Mouse (Mus musculus): ENCODE measurements around the gene Ybx2. TPM values are rescaled to one million over a fixed set of nuclear protein-coding genes. Genes with fewer than 3 reads are reported as not detected.
"Not testable (repeated sequence)": the region's sequence is repeated elsewhere in the genome, so short reads cannot be mapped to it uniquely, and the experiment has no call there.

Ybx2 gene
- polyA plus RNA-seq, 1 experiment from 2014 or later: 6.2 TPM

DNA sequence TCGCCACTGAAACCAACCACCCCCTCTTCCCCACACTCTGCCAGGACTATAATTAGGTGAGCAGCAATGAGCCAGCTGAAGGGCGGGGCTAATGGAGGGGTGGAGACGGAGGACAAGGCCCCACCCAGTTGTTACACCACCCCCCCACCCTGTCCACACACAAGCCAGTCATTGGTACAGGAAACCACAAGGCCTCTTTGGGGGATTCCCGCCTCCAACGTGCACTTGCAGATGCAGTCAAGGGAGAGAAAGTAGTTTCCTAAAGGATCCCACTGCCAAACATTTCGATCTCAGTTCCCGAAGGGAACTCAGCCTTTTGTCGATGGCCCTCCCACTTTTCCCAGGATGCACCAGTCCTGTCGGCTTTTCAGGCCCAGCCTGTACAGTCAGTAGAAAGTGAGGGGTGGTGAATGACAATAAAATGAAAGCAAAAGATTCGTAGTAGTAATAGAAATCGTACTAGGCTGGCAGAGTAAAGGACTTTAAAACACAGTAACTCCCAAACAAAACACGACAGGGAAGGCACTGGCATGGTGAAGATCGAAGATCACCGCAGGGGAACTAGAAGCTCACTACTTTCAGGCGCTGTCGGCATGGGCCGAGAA lies 15.8 kb upstream of the Ybx2 start:
- under 1% methylated on average over 17 of the region's 17 CpGs for WGBS

DNA sequence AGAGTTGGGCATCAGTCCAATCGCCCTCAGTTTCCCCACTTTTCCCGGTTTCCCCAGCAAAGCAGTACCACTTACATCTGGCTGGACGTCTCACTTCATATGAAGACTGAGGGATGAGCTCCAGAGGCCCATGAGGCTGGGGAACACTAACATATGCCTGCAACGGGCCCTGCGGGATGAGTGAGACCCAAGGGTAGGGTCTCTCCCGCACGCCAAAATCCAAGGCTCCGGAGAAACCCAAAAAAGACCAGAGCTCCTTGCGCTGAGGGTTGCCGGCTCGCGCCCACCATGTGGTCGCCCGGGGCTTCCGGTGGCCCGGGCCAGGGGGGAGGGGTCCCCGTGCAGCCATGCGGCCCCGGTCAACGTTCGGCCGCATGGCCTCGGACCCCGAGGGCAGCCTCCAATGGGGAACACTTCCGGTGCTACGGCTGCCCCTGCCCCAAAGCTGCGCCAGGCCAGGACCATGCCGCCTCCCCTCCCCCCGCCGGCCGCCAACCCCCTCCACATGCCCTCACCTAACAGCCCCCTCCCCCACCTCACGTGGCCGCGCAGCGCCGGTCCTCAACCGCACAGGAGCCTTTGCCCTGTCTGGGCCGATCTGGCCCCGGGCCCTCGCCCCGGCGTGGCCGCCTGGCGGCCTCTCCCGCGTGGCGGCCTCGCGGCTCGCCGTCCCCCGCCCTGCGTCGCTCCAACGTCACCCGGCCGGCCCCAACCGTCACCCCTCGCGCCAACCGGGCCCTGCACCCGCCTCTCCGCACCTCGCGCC lies 15.1 kb upstream of the Ybx2 start:
- Histone ChIP-seq H3K9ac (ENCODE audit: low read depth, low read length) (peak overlapping the region; percentile 92), H3K9me3 (ENCODE audit: control insufficient read depth, low read length) (no peaks in the 10 kb centered on the region), H3K36me3 (ENCODE audit: control insufficient read depth, insufficient read depth, low read length) (peaks cover 29% of the 10 kb centered on the region), H3K27me3 (replicated peaks; ENCODE audit: control insufficient read depth, insufficient read depth, low read length) (no peaks in the 10 kb centered on the region), H3K4me3 (ENCODE audit: low read length) (peak overlapping the region; percentile 88), H3K4me1 (ENCODE audit: control insufficient read depth, insufficient read depth, low read depth, low read length) (peaks cover 22% of the 10 kb centered on the region), H3K27ac (ENCODE audit: low read depth, low read length) (peak overlapping the region; percentile 95), H3K4me2 (ENCODE audit: low read length) (peak overlapping the region; percentile 83)
- under 1% methylated on average over 58 of the region's 65 CpGs for WGBS
- peak; percentile 28; the same call in 1 of the 2 replicates for ATAC-seq

More for the DNA sequence above, 15.8 kb upstream of the Ybx2 start:
- Histone ChIP-seq H3K4me3 (ENCODE audit: low read length) (peak overlapping the region; percentile 88), H3K9ac (ENCODE audit: low read depth, low read length) (peak overlapping the region; percentile 92), H3K36me3 (ENCODE audit: control insufficient read depth, insufficient read depth, low read length) (peaks cover 29% of the 10 kb centered on the region), H3K9me3 (ENCODE audit: control insufficient read depth, low read length) (no peaks in the 10 kb centered on the region), H3K27me3 (replicated peaks; ENCODE audit: control insufficient read depth, insufficient read depth, low read length) (no peaks in the 10 kb centered on the region), H3K27ac (ENCODE audit: low read depth, low read length) (peak overlapping the region; percentile 95), H3K4me1 (ENCODE audit: control insufficient read depth, insufficient read depth, low read depth, low read length) (peaks cover 29% of the 10 kb centered on the region), H3K4me2 (ENCODE audit: low read length) (peak overlapping the region; percentile 83)
- no peak for ATAC-seq

DNA sequence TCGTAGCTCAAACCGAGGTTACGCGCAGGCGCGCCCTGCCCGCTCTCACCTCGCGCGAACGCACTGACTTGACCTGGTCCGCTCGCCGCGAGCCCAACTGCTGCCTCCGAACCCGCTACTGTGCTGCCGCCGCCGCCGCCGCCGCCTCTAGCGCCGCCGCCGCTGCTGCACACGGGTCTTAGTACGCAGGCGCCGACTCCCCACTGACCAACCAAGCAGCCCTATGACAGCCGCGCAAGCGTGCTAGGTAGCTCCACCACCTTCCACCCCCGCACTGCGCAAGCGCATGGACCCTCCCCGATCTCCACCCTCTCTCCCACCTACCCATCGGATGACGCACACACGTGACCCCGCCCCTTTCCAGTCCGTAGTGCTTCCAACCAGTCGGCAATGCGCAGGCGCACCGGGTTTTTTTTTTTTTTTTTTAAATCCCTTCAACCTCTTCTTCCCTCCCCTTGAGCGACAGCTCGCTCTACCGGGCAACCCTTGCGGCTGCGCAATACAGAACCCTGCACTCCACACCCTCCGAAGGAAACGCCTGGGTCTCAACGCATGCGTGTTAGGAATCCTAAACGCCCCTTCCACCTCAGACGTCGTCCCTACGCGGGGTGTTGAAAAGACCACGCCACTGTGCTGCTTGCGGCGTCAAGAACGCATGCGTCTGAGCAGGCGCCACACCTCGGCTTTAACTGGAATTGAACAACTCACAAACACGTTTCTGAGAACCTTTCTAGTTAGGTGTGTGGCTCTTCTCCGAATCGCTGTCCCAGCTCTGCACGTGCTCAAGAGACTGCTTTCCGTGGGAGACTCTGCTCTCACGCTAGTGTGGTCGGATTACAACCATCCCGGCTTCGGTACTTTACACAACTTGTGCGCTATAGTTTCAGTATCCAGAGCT lies 14.2 kb upstream of the Ybx2 start, which contains the start of gene Eif5a:
Eif5a (minus strand) TSS at position 845 of the 898 bp plus-strand sequence.
- no peaks in the 10 kb centered on the region for H3K27me3 ChIP-seq (replicated peaks; ENCODE audit: control insufficient read depth, insufficient read depth, low read length)
- no peaks in the 10 kb centered on the region for H3K9me3 ChIP-seq (ENCODE audit: control insufficient read depth, low read length)
- peak within 1 kb of the TSS; percentile 95 for H3K27ac ChIP-seq (ENCODE audit: low read depth, low read length)
- H3K9ac ChIP-seq (ENCODE audit: low read depth, low read length): peak within 1 kb of the TSS; percentile 92
- H3K36me3 ChIP-seq (ENCODE audit: control insufficient read depth, insufficient read depth, low read length): peaks cover 19% of the 10 kb centered on the region
- H3K4me2 ChIP-seq (ENCODE audit: low read length): peak within 1 kb of the TSS; percentile 83
- peaks cover 16% of the 10 kb centered on the region for H3K4me1 ChIP-seq (ENCODE audit: control insufficient read depth, insufficient read depth, low read depth, low read length)
- ATAC-seq: peak; percentile 97
- under 1% methylated on average over 76 of the region's 78 CpGs for WGBS
- H3K4me3 ChIP-seq (ENCODE audit: low read length): peak within 1 kb of the TSS; percentile 88

DNA sequence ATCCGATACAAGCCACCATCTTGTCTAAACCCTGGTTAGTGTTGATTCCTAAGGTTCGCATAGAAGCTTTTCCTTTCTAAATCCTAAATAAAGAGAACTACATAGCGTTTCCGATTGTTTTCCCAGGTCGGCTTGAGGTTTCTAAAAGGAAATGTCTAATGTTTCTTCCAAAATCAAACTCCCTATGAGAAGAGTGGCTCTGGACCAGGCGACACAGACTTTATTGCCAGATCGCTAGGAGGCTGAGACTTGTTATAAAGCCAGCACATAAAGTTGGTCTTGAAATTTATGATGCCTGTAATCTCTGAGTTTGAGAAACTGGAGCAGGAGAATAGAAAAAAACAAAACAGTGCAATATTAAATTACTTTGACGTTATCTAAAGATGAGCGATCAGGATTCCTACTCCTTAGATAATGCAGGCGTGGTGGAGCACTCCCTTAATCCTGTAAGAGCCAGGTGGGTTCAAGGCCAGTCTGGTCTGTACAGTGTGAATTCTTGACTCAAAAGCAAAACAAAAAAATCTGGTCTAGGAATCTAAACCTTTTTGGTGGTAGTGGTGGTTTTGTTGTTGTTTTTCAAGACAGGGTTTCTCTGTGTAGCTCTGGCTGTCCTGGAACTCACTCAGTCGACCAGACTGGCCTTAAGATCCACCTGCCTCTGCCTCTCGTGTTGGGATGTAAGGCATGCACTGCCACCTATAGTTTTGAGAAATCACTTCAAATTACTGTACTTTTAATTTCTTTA lies 13.4 kb upstream of the Ybx2 start:
- no peak for ATAC-seq
- WGBS: 5% methylated on average over 12 of the region's 12 CpGs
- no peaks in the 10 kb centered on the region for H3K27me3 ChIP-seq (replicated peaks; ENCODE audit: control insufficient read depth, insufficient read depth, low read length)
- peaks cover 16% of the 10 kb centered on the region for H3K4me1 ChIP-seq (ENCODE audit: control insufficient read depth, insufficient read depth, low read depth, low read length)
- peak overlapping the region; percentile 77 for H3K9ac ChIP-seq (ENCODE audit: low read depth, low read length)
- H3K27ac ChIP-seq (ENCODE audit: low read depth, low read length): peak overlapping the region; percentile 95
- peak overlapping the region; percentile 88 for H3K4me3 ChIP-seq (ENCODE audit: low read length)
- H3K9me3 ChIP-seq (ENCODE audit: control insufficient read depth, low read length): no peaks in the 10 kb centered on the region
- H3K36me3 ChIP-seq (ENCODE audit: control insufficient read depth, insufficient read depth, low read length): peaks cover 15% of the 10 kb centered on the region
- H3K4me2 ChIP-seq (ENCODE audit: low read length): peak overlapping the region; percentile 76

DNA sequence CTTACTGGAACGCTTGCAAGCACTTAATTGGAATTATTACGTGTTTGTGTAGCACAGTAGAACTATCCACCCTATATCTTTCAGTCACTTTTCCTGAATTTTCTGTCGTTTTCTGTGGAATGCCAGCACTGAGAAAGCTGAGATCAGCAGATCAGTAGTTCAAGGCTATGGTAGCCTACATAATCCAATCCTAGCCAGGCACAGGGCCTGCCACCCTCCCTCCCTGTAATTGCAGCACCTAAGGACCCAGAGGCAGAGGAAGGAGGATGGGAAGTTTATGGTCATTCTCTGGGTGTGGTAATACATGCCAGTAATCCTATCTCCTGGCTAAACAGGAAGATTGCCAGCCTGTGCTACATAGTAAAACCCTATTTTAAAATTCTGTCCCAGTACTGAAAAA lies 12.8 kb upstream of the Ybx2 start:
- Histone ChIP-seq H3K4me1 (ENCODE audit: control insufficient read depth, insufficient read depth, low read depth, low read length) (peaks cover 16% of the 10 kb centered on the region), H3K4me3 (ENCODE audit: low read length) (no peak overlapping the region), H3K36me3 (ENCODE audit: control insufficient read depth, insufficient read depth, low read length) (peaks cover 8% of the 10 kb centered on the region), H3K4me2 (ENCODE audit: low read length) (no peak overlapping the region), H3K27me3 (replicated peaks; ENCODE audit: control insufficient read depth, insufficient read depth, low read length) (no peaks in the 10 kb centered on the region), H3K27ac (ENCODE audit: low read depth, low read length) (no peak overlapping the region), H3K9me3 (ENCODE audit: control insufficient read depth, low read length) (no peaks in the 10 kb centered on the region), H3K9ac (ENCODE audit: low read depth, low read length) (no peak overlapping the region)
- WGBS: 69% methylated on average over 3 of the region's 3 CpGs
- no peak for ATAC-seq

DNA sequence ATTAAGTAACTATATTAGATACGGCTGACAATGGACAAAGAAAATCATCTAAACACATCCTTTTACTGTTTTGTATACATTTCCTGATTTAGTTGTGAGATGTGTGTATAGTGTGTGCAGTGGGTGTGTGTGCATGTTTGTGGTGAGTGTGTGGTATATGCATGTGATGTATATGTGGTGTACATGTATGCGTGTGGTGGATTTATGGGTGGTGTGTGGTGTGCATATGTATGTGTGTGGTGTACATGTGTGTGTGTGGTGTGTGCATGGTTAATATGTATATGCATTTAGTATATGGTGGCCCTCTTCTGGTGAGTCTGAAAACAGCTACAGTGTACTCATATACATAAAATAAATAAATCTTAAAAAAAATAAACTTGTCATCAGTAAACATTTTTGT lies 8.1 kb upstream of the Ybx2 start:
- no peak overlapping the region for H3K9ac ChIP-seq (ENCODE audit: low read depth, low read length)
- H3K36me3 ChIP-seq (ENCODE audit: control insufficient read depth, insufficient read depth, low read length): no peaks in the 10 kb centered on the region
- no peak for ATAC-seq
- no peak overlapping the region for H3K4me3 ChIP-seq (ENCODE audit: low read length)
- H3K4me1 ChIP-seq (ENCODE audit: control insufficient read depth, insufficient read depth, low read depth, low read length): no peaks in the 10 kb centered on the region; the same call in none of the 2 replicates
- H3K4me2 ChIP-seq (ENCODE audit: low read length): no peak overlapping the region
- no peaks in the 10 kb centered on the region; the same call in 1 of the 2 replicates for H3K27me3 ChIP-seq (replicated peaks; ENCODE audit: control insufficient read depth, insufficient read depth, low read length)
- WGBS: 96% methylated on average over 2 of the region's 2 CpGs
- H3K27ac ChIP-seq (ENCODE audit: low read depth, low read length): no peak overlapping the region
- H3K9me3 ChIP-seq (ENCODE audit: control insufficient read depth, low read length): no peaks in the 10 kb centered on the region

DNA sequence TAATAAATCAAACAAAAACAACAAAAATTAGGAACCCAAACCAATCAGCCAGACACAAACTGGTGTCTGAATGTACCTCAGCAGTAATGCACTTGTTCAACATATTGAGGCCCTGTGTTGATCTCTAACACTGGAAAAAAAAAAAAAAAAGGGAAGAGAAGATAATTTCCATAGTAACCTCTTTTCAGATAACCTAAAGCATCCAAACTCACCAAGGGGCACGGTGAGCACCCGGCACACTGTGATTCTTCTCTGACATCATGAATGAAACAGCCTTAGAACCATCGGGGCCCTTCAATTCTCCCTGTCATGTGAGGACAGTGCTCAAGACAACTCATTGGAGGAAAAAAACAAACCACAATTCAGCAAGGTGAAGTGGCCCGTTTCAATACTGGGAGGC lies 5.9 kb upstream of the Ybx2 start:
- H3K4me2 ChIP-seq (ENCODE audit: low read length): no peak overlapping the region
- H3K9me3 ChIP-seq (ENCODE audit: control insufficient read depth, low read length): no peaks in the 10 kb centered on the region
- no peaks in the 10 kb centered on the region for H3K36me3 ChIP-seq (ENCODE audit: control insufficient read depth, insufficient read depth, low read length)
- WGBS: 86% methylated on average over 4 of the region's 4 CpGs
- no peak overlapping the region for H3K9ac ChIP-seq (ENCODE audit: low read depth, low read length)
- H3K27me3 ChIP-seq (replicated peaks; ENCODE audit: control insufficient read depth, insufficient read depth, low read length): no peaks in the 10 kb centered on the region; the same call in 1 of the 2 replicates
- H3K27ac ChIP-seq (ENCODE audit: low read depth, low read length): no peak overlapping the region
- no peaks in the 10 kb centered on the region; the same call in 1 of the 2 replicates for H3K4me1 ChIP-seq (ENCODE audit: control insufficient read depth, insufficient read depth, low read depth, low read length)
- H3K4me3 ChIP-seq (ENCODE audit: low read length): no peak overlapping the region
- no peak for ATAC-seq

DNA sequence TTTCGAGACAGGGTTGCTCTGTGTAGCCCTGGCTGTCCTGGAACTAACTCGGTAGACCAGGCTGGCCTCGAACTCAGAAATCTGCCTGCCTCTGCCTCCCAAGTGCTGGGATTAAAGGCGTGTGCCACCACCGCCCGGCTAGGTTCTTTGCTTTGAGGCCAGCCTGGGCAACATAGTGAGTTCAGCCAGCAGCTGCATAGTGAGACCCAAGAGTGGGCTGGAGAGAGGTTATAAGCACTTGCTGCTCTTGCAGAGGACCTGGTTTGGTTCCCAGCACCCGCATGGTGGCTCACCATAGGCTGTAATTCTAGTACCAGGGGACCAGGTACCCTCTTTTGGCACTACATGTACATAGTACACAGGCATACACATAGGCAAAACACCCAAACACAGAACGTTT lies 5.4 kb upstream of the Ybx2 start:
- H3K36me3 ChIP-seq (ENCODE audit: control insufficient read depth, insufficient read depth, low read length); H3K9ac ChIP-seq (ENCODE audit: low read depth, low read length); H3K4me1 ChIP-seq (ENCODE audit: control insufficient read depth, insufficient read depth, low read depth, low read length); H3K27me3 ChIP-seq (replicated peaks; ENCODE audit: control insufficient read depth, insufficient read depth, low read length); H3K4me3 ChIP-seq (ENCODE audit: low read length); H3K9me3 ChIP-seq (ENCODE audit: control insufficient read depth, low read length); H3K4me2 ChIP-seq (ENCODE audit: low read length); ATAC-seq; H3K27ac ChIP-seq (ENCODE audit: low read depth, low read length): not testable (repeated sequence)
- WGBS: 89% methylated on average over 8 of the region's 8 CpGs
